Mouse (Mus musculus): ENCODE measurements around the gene Dis3. TPM values are rescaled to one million over a fixed set of nuclear protein-coding genes. Genes with fewer than 3 reads are reported as not detected.

The Dis3 gene
- 6.8 and 7.1 TPM in 2 replicates for polyA plus RNA-seq (2012; rRNA removed)

GRCm38 (mm10) chr14:99099267-99099966, at the start of gene Dis3, which contains the start of gene Pibf1:
Dis3 (minus strand) TSS chr14:99099770.
Pibf1 (plus strand) TSS chr14:99099424.

GRCm38 (mm10) chr14:99046031-99046781, 53.4 kb downstream of the Dis3 start, which contains the start of the genes Mzt1 and Bora:
Mzt1 (minus strand) TSS chr14:99046134.
Bora (plus strand) TSS chr14:99046222.

Other genes with a start within 250 kb of the Dis3 start
- 4.4 and 5.2 TPM in 2 replicates for gene Rpl36a-ps1, start 105.5 kb downstream of the Dis3 start, polyA plus RNA-seq (2012; rRNA removed)
- gene Mzt1, start 53.6 kb downstream of the Dis3 start, polyA plus RNA-seq (2012; rRNA removed): 19.5 and 19.8 TPM in 2 replicates
- 6.3 and 7.4 TPM in 2 replicates for gene Bora, start 53.5 kb downstream of the Dis3 start, polyA plus RNA-seq (2012; rRNA removed)
- 2.6 and 2.7 TPM in 2 replicates for gene Pibf1, start 346 bp downstream of the Dis3 start, polyA plus RNA-seq (2012; rRNA removed)
- 1.3 and 1.5 TPM in 2 replicates for gene Klf5, start 198.9 kb upstream of the Dis3 start, polyA plus RNA-seq (2012; rRNA removed)